Mouse (Mus musculus): ENCODE results near the gene Tchp.

Tchp gene

GRCm38 (mm10) chr5:114742572-114742971 is 35.0 kb downstream of the Tchp start:
- no peak for DNase-seq

GRCm38 (mm10) chr5:114742998-114743696 is 35.6 kb downstream of the Tchp start:
- DNase-seq, result peak; percentile 22

DNA sequence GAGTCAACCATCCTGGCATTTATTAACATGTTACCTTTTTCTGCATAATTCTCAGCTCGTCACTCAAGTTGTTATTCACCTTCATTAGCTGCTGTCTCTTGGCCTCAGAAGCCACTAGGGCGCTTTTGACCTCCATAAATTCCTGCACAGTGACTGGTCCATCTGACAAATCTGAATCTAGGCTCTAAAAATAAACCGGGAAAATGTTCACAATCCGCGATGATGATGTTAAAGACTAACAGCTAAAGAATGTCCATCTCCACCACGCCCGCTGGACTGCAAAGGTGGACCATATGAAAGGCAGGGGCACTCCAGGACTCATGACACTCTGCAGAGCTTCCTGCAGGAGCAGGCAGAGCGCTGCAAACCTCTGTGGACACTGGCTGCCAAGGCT is 36.1 kb downstream of the Tchp start:
- DNase-seq, result no peak

- DNase-seq, result no peak
These were observed 38.0 kb downstream of the Tchp start for GRCm38 (mm10) chr5:114745581-114745980.

DNA sequence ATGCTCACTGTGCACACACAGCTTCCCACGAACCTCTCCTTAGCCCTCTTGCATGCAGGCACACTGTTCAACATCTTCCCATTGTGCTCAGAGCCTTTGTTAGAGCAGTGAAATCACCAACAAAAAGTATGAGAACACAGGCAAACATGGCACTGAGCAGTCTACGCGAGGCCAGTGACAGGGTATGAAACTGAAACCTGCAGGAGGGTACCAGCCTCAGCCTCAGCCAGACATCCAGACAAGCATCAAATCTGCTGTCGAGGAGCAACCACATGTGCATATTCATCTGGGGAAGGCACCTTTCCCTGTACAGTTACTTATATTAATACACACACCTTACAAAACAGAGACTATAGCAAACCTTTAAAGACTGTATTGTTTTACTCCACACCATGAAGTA is 39.3 kb downstream of the Tchp start:
- no peak for DNase-seq

GRCm38 (mm10) chr5:114747521-114747920 is 40.0 kb downstream of the Tchp start:
- DNase-seq, result no peak

DNA sequence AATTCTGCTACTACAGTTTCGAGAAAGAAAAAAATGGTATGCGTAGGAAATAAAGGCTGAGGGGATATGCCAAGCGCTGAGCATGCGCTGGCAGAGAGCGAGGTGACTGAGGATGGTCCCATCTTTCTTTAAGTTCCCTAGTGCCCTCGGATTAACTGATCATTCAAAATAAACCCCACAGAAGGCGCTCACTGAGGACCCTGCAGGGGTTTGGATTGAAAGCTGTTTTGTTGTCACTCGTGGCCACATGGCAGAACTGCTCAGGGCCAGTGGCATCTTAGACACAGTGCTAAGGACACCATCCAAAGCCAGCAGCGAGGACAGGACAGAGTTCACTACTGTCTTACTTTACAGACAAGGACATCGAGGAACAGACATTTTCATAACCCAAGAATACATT is 42.8 kb downstream of the Tchp start:
- no peak for DNase-seq

DNA sequence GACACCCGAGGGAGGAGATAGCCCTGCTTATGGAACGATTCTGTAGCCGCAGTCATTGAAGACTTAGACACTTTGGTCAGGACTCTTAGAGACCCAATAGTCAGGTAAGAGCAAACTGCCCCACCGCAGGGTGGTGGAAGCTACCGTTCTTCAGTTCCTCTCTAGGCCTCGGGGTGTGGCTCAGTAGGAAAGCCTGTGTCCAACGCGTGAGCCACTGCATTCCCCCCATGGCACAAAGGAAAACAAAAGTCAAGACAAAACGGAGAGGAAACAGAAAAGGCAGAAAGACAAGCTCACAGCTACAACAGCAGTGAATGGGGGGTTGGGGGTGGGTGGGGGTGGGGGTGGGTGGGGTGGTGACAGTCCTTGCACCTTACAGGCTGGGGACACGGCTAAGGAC is 44.8 kb downstream of the Tchp start:
- DNase-seq, result no peak

- no peak for DNase-seq
These were observed 45.8 kb downstream of the Tchp start for GRCm38 (mm10) chr5:114753384-114753783.

DNA sequence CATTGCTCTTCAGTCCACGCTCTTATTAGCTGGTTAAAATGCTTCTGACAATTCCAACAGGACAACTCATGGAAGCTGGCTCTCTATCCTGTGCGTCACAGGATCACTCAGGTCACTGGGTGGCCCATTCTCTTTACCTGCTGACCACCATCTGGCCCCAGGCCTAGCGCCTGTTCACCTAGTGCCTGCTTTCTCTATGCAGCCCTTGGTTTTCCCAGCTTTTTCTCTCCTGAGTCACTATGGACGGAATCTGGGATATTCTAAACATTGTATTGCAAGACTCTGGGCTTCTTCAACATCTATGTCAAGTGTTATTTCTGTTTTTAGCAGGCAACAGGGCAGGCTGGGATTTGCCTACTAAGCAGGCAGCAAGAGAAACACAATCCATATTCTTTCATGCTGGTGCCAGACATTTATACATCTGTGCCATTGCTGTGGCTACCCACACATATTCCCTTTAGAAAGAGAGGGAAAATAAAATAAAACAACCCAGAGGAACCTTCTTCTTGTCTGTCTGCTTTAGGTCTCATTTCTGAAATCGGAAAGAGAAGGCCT is 52.1 kb downstream of the Tchp start:
- DNase-seq, result no peak

DNA sequence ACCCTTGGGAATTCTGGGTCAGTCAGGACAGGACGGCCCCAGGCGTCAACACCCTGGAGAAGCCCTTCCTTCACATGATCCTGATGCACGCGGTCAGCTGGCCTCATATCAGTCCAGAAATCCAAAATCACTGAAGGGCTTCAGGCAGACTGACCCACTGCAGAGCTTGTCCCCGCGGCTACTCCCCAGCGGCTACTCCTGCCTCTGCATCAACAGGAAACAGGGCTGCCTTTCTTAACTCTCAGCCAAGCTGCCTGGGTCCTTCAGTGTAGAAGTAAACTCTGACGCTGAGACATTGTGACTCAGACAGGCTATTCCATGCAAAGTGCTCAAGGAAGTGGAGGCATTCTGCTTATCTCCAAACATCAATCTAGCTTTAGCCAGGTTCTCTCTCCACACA is 54.4 kb downstream of the Tchp start:
- no peak for DNase-seq

DNA sequence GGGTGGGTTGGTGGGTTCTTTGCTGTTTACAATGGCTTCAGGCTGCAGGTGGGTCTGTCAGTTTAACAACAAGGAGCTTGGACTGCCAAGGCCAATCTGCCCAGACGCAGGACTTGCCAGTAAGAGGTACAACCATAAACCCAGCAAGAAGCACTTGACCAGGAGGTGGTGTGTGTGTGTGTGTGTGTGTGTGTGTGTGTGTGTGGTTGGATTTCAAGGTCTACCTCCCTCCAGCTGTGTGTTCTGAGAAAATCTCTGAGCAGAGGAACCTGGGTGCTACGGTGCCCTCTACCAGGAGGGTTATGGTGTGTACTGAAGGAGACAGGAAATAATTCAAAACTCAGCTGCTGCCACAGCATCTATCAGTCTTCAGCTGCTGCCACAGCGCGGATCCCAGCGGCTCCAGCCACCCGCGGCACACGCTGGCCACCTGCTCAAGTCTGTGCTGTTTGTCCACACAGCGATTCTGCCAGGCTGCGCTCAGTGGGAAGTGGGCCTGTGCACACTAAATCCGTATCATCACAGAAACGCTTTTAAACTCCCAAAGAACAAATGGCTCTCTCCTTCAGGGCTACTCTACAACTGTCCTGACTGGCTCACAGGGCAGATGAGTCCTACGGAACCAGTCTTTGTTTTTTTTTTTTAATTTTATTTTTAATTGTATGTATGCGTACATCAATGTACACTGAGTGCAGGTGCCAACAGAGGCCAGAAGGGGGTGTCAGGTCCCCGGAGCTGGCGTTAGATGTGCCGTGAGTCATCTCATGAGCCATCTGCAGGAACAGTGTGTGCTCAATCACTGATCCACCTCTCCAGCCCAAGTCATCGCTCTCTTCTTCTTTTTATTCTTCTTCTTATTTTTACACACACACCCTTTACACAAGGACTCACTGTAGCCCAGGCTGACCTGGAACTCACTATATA is 57.5 kb downstream of the Tchp start:
- no peak for DNase-seq

DNA sequence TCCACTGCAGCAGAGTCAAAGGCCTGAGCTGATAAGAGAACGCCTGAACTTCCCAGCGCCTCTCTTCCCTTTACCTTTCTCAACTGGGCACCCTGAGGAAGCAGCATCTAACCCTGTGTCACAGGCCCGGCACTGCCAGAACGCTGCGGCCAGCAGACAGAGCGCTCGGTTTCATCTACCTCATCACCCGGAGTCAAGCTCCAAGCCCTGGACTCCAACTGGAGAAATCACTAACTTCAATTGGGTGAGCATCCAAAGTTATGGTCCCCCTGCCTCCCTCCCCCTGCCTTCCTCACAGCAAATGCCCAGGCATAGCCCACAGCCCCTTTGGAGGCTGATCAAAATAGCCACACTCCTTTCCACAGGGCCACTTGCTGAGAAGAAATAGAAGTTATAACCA is 59.1 kb downstream of the Tchp start:
- no peak for DNase-seq

- no peak for DNase-seq
These were observed 59.6 kb downstream of the Tchp start for GRCm38 (mm10) chr5:114767185-114767584.

GRCm38 (mm10) chr5:114769786-114770185 is 62.2 kb downstream of the Tchp start:
- DNase-seq, result no peak

DNA sequence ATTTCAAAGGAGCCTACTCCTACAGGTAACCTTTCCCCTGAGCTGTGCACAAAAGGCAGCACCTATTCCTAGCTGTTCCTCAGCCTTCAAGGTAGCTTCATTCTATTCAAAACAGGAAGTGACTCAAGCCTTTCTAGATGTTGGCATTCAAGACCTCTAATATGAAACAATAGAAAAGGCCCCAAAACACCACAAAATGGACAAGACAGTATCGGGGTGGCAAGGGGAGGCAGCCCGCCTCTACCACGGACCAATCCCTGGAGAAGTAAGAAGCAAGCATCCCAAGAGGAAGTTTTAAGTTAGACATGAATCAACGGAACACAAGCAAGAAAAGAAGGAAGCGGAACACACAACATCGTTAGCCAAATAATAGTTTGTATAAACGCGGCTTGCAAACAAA is 64.2 kb downstream of the Tchp start:
- DNase-seq, result no peak

All from retina, postnatal 1 day (tissue).